Mouse (Mus musculus) left cerebral cortex, adult 9 months (tissue): ENCODE measurements at regions not wholly inside any gene's neighbourhood (a gene's known extent, or its start where the extent isn't known, plus 50 kb on each side); places are given as distances from the start of the nearest gene placed in this dataset.

Experiments used
- DNase-seq, 2 experiments: peaks; one replicate each; pipeline ENCODE4 v3.0.0; 2022; ENCODE audit warnings: low spot score in 2 of 2

- no peak for DNase-seq
These were observed 135.3 kb downstream of the Tmx1 start for GRCm38 (mm10) chr12:70588234-70588633.

- no peak for DNase-seq
These were observed 136.4 kb downstream of the Tmx1 start for GRCm38 (mm10) chr12:70589315-70589742.

DNA sequence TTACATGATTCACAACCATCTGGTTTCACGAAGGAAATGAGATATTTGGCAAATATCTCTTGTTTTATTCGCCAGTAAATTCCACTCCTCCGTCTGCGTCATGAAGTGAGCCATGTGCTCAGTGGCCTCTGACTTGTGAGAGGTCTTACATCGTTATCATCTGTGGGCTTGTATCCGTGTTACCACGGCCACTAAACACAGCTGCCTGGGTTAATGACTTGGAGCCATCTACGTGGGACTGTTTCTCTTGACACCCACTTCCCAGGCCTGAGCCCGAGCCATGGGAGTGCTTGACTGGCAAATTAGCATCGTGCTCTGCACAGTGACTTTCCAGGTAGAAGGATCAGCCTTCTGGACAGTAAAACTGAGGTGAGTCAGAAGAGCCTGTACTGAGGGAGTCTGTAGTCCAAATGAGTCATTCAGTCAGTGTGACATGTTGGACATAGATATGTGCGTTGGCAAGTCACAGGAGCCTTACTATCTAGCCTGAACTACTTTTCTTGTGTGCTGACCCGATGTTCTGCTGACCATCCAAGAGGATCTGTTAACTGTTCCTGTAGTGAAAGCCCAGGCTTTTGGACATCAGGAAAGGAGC, 137.7 kb downstream of the Tmx1 start:
- no peak for DNase-seq

DNA sequence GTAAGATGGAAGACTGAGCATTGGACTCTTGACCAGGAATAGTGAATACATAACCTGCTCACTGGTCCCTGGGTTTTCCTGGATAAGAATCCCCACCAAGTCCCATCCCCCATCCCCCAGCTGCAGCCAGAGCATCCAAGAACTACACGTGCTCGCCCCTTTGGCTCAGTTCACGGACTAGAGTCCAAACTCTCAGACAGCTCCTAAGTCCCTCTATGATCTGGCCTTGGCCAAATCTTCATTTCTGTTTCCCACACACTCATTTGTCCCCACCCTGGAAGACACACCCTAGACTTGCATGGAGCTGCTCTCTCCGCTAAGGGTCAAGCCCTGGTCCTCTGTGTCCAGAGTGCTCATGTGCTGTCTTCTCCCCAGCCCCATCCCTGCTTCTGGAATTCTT, 139.9 kb downstream of the Tmx1 start:
- DNase-seq, result no peak

GRCm38 (mm10) chr12:70598211-70598701, 145.4 kb downstream of the Tmx1 start:
- no peak for DNase-seq

- no peak for DNase-seq
These were observed 146.8 kb downstream of the Tmx1 start for GRCm38 (mm10) chr12:70599731-70600130.

- DNase-seq, result no peak
These were observed 151.0 kb downstream of the Tmx1 start for GRCm38 (mm10) chr12:70603869-70604268.

- no peak for DNase-seq
These were observed 155.8 kb downstream of the Tmx1 start for GRCm38 (mm10) chr12:70608672-70609071.

DNA sequence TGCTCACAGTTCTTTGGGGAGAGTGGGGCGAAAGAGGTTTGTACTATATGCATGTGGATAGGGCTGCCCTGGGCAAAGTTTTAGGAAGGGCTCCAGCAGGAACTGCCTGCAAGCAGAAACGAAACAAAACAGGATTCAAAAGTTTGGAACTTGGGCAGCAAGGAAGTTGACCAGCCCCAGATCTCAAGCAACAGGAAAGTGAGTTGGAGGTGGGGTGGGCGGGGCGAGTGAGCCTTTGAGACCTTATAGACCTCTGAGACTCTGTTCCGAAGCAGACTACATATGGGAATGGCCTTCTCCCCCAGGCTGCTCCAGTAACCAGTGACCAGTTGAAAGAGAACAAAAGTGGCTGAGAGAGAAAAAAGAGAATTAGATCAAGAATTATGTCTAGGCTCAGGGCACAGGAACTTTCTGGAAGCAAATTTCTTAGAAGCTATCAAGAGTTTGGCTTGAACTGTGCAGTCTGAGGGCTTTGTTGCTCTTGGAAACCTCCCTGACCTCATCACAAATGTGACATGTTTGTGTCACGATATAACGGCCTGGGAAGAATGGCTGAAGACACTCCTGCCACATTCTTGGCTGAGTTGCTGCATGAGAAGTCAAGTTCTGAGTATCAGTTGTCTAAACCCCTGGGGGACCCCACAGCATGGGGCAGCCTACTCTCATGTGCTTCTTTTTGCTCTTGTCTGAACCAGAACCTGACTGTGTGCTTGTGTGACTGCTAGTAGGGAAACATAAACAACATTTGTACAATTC, 156.4 kb downstream of the Tmx1 start:
- no peak for DNase-seq

DNA sequence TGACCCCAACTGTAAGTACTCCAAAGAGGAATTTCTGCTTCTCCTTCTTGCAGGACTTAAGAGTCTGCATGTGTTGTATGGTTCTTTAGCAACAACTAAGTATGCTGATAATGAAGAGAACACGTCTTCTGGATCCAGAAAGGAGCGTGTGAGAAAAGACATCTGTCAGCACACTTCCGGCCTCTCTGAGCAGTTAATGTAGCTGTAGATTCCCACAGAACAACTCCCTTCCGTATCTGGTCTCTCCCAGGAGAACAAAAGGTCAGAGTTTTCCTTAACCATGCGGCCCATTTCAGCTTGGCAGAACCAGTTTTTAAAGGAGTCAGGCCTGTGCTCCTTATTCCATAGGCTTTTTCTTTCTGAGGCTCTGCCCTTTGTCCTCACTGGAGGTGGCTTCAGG, 159.0 kb downstream of the Tmx1 start:
- DNase-seq, result no peak

DNA sequence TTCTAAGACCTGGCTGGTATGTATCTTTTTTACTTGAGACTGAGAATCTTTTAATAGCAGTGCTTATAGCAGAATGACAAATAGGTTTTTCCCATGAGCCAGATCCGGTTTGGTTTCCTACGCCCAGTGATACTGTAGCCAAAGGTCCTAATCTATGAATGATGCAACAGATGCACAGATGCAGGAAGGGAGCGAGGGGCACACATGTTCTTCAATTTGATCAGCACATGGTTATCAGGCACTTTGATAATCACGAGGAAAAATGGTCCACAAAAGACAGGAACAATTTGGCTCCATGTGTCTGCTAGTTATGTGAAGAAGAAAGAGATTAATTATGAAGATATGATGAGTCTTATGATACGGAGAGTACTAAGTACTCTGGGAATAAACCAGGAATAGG, 160.3 kb downstream of the Tmx1 start:
- no peak for DNase-seq

GRCm38 (mm10) chr12:70614101-70614500, 161.2 kb downstream of the Tmx1 start:
- no peak for DNase-seq

GRCm38 (mm10) chr12:70614686-70615085, 161.8 kb downstream of the Tmx1 start:
- DNase-seq, result no peak

GRCm38 (mm10) chr12:70615123-70615522, 162.2 kb downstream of the Tmx1 start:
- DNase-seq, result no peak

DNA sequence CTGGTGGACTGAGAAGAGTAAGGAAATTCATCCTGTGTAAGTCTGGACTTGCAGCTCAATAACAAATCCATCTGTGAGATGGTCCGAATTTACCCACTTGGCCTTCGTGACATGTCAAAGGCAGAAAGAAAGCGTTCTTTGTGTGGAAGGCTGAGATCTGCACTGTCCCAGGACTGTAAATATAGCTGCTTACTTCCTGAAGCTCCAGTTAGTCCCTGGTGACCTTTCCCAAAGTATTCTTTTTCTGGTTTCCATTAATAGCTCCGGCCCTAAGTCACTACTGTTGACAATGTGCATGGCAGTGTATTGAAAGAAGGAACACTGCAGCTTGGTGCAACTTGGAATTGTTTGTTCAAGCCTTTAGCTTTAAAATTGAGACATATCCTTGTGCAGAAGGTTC, 163.2 kb downstream of the Tmx1 start:
- no peak for DNase-seq

DNA sequence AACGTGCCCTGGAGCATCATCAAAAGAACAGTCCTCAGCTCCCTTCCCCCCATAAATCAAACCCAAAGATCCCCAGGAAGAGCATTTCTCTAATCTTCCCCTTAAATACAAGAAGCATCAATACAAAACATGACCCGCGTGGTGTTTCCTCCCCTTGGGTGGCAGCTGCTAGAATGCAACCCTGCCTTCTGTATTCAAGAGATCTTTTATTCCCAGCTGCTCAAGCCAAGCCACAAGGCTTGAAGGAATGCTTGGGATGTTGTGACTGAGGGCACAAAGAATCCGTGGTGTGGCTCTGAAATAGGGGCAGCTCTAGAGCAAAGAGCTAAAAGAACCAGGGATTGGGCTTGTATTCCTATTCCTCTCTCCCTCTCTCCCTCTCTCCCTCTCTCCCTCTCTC, 163.6 kb downstream of the Tmx1 start:
- no peak for DNase-seq

DNA sequence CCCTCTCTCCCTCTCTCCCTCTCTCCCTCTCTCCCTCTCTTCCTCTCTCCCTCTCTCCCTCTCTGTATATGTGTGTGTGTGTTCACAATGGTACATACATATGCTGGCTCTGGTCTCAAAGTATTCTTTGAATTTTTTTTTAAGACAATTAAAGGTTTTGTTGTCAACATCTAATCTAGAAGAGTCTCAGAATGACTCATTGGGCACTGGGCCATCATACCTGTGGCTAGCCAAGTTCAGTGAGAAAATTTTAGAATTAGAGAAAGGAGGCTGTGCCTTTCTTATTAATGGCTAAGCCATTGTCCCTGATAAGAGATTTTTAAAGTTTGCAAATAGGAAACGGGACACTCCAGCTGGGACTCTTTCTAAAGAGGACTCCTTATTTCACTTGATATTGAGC, 164.1 kb downstream of the Tmx1 start:
- no peak for DNase-seq

DNA sequence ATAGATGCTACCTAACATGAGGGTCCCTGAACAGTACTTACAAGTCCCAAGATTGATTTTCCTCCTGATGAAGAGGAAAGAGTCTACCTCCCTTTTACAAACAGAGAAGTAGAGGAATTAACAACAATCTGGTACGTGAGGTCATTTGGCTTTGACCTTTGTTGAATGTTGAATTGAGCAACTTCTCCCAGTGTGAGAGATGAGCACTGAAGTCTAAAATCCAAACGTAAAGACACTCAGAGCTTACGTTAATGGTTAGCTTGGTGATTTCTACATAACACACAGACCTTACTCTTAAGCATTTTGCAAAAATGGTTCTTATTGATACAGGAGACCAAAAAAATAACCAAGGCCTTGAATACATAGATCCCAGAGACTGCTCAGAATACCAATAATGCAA, 165.1 kb downstream of the Tmx1 start:
- DNase-seq, result no peak

DNA sequence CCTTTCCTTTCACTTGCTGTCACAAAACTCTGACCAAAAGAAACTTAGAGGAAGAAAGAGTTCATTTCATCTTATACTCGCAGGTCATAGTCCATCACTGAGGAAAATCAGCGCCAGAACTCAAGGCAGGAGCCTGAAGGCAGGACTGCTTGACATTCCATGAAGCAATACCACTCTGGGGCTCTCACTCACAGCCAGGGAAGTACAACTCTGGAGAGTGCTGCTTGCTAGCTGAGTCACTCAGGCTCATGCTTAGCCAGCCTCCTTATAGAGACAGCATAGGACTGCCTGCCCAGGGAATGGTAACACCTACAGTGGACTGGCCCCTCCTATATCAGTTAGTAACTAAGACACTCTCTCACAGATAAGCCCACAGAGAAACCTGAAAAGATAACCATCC, 166.5 kb downstream of the Tmx1 start:
- DNase-seq, result no peak

DNA sequence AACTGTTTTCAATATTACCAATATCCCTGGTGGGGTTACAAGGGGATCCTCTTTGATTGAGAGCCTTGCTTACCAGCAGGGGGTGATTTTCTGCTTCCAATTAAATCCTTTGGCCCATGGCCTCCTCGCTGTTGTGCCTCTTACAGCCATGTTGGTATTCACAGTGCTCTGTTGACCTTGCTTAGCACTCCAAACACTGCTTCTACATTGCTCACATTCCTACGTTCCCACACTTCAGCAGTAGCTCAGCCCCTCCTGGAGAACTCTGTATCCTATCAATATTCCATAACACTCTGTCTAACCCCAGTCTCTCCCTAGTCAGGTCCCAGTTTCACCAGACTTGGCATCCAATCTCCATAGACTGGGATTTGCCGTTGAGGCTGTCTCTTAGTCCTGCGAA, 169.1 kb downstream of the Tmx1 start:
- no peak for DNase-seq

DNA sequence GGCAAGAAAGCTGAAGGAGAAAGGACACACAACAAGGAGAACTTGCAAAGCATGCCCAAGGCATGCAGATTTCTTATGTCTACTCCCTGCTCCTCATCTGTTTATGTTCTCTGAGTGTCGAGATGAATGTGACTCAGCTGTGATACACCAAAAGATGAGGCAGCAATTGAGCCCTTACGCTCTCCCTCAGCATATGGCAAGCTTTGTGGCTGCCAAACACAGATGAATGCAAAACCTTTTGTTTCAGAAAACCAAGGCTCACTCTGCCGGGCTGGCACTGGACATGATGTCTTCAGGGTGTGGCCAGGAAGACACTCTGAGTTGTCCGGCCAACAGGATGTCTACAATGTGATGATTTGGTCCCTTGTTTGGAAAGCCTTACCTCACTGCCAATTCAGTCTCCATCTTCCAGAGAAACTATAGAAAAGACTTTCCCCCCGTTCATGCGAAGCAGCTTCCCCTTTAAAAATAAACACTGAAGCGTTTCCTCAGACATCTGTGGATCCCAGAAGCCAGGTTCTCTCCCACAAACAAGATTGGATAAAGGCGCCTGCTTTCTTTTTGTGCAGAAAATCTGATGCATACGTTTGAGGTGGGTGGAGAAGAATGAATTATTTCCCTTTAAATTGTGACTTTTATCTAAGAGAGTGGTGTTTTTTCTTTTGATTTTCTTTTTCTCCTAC, 171.5 kb downstream of the Tmx1 start:
- peak; percentile 28 to 80 for DNase-seq

GRCm38 (mm10) chr12:70627638-70628037, 174.7 kb downstream of the Tmx1 start:
- no peak for DNase-seq
